Mouse (Mus musculus) gastrocnemius, postnatal 10 days (tissue): ENCODE results near the gene Vmn1r101. TPM values are rescaled to one million over a fixed set of nuclear protein-coding genes. Genes with fewer than 3 reads are reported as not detected.
"Not testable (repeated sequence)": the region's sequence is repeated elsewhere in the genome, so short reads cannot be mapped to it uniquely, and the experiment has no call there.

Source experiments
- DNase-seq: peaks from one replicate; pipeline ENCODE4 v3.0.0; 2021; ENCODE audit warnings: mixed read lengths
- long read RNA-seq, 2 experiments: library from polyadenylated mRNA; stranded (forward); transcript quantifications; one replicate each; pipeline ENCODE4 v2.0.0; 2021
- total RNA-seq, 2 experiments: library from RNA; stranded (reverse); gene quantifications; 2 replicates each; pipeline ENCODE4 v1.2.3; 2021

The Vmn1r101 gene
- not detected for total RNA-seq
- long read RNA-seq, experiment 1: 0 reads
- long read RNA-seq, experiment 2: 0 reads

- not testable (repeated sequence) for DNase-seq
Measured at GRCm38 (mm10) chr7:20442493-20442892, at the start of gene Vmn1r101. Gene Vmn1r101, minus strand, starts transcription at chr7:20442593.

GRCm38 (mm10) chr7:20474825-20475224, 32.4 kb upstream of the Vmn1r101 start, which contains the start of gene Gm10670:
Gene Gm10670, minus strand, starts transcription at chr7:20474925.
- not testable (repeated sequence) for DNase-seq

- not testable (repeated sequence) for DNase-seq
Measured at GRCm38 (mm10) chr7:20417642-20418041, 24.8 kb downstream of the Vmn1r101 start, which contains the start of gene Vmn1r100. Gene Vmn1r100, plus strand, starts transcription at chr7:20417942.

Other genes with a start within 250 kb of the Vmn1r101 start
- gene Vmn1r95, start 248.9 kb downstream of the Vmn1r101 start, total RNA-seq: not detected
- not detected for gene Gm6164, start 237.0 kb downstream of the Vmn1r101 start, total RNA-seq
- gene Gm4498, start 208.8 kb downstream of the Vmn1r101 start, total RNA-seq: not detected
- gene Gm5890, start 179.8 kb downstream of the Vmn1r101 start, total RNA-seq: not detected
- gene Gm4133, start 108.5 kb downstream of the Vmn1r101 start, total RNA-seq: not detected
- gene Gm5728, start 67.2 kb downstream of the Vmn1r101 start, total RNA-seq: not detected
- gene Vmn1r100, start 24.7 kb downstream of the Vmn1r101 start, total RNA-seq: not detected
- not detected for gene Gm10670, start 32.3 kb upstream of the Vmn1r101 start, total RNA-seq
- gene Vmn1r103, start 67.9 kb upstream of the Vmn1r101 start, total RNA-seq: not detected
- not detected for gene Vmn1r104, start 91.2 kb upstream of the Vmn1r101 start, total RNA-seq
- not detected for gene Gm5726, start 103.2 kb upstream of the Vmn1r101 start, total RNA-seq
- gene Gm4141, start 133.6 kb upstream of the Vmn1r101 start, total RNA-seq: not detected
- not detected for gene Gm4513, start 156.4 kb upstream of the Vmn1r101 start, total RNA-seq
- not detected for gene Vmn1r107, start 226.3 kb upstream of the Vmn1r101 start, total RNA-seq